Mouse (Mus musculus): ENCODE data around the gene Pik3c2a. TPM values are rescaled to one million over a fixed set of nuclear protein-coding genes. Genes with fewer than 3 reads are reported as not detected.

The Pik3c2a gene
- 38.3 and 41.3 TPM in 2 replicates for polyA plus RNA-seq (2012; ENCODE audit: insufficient read depth, insufficient read length, missing spikeins)

DNA sequence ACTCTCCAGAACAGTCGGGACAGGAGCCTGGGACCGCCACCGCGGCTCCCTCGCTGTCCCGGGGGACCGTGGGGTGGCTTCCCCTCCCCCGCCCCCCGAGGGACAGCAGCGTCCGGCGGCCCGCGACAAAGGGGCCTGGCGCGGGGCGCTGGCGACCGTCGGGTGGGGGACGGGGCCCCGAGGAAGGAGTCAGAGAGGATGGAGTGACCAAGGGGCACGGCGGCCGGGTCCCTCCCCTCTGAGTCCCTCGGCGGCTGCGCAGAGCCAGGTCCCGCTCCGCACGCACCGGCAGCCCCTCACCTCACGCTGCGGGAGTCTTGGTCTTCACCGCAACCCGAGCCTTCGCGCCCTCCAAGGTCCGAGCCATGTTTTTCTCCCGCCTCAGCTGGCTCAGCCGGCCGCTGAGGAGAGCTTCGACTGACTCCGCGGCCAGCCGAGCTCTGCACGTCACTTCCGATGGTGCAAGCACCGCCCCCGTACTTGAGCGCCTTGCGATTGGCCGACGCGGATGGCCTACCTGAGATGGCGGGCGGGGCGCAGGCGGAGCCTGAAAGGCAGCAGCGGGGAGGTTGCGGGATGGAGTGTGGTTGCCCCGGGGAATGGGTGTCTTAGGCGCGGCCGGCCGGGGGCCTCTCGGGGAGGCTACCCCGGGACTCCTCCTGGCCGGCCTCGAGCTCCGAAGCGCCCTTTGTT lies at the start of gene Pik3c2a:
TSS of gene Pik3c2a (minus strand) at position 446 of the 693 bp plus-strand sequence.
- H3K4me3 ChIP-seq (ENCODE audit: insufficient read depth, low read length): peak within 1 kb of the TSS; percentile 99
- peak within 1 kb of the TSS; percentile 74 for H3K27ac ChIP-seq (ENCODE audit: insufficient read depth, low read depth, low read length)
- peaks cover 32% of the 10 kb centered on the region for H3K4me1 ChIP-seq (ENCODE audit: control insufficient read depth, insufficient read depth, low read length)
- no peak for TF ChIP-seq CTCF (IDR thresholded peaks at IDR 0.05; ENCODE audit: low read depth, low read length)
- TF ChIP-seq POLR2A (IDR thresholded peaks at IDR 0.05; ENCODE audit: borderline replicate concordance, low read depth, low read length): no peak

DNA sequence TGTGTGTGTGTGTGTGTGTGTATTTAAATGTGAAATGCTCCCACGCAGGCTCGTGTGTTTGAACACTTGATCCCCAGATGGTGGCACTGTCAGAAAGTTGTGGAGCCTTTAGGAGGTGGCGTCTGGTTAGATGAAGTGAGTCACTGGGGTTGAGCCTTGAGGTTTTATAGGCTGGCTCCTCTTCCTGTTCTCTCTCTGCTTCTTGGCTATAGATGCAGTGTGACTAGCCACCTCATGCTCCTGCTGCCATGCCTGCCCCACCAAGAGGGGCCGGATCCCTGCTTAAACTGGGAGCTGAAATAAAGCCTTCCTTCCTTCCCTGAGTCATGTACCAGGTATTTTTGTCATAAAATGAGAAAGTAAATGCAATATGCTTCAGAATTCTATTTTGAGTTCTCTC lies 47.9 kb upstream of the Pik3c2a start:
- H3K4me1 ChIP-seq (ENCODE audit: control insufficient read depth, insufficient read depth, low read length): peaks cover 40% of the 10 kb centered on the region
- TF ChIP-seq CTCF (IDR thresholded peaks at IDR 0.05; ENCODE audit: low read depth, low read length): no peak
- TF ChIP-seq POLR2A (IDR thresholded peaks at IDR 0.05; ENCODE audit: borderline replicate concordance, low read depth, low read length): no peak
- H3K4me3 ChIP-seq (ENCODE audit: insufficient read depth, low read length): peak overlapping the region; percentile 31
- H3K27ac ChIP-seq (ENCODE audit: insufficient read depth, low read depth, low read length): peak overlapping the region; percentile 47

- Histone ChIP-seq H3K27ac (ENCODE audit: insufficient read depth, low read depth, low read length) (no peak overlapping the region), H3K4me3 (ENCODE audit: insufficient read depth, low read length) (no peak overlapping the region), H3K4me1 (ENCODE audit: control insufficient read depth, insufficient read depth, low read length) (peaks cover 3% of the 10 kb centered on the region)
- no peak for TF ChIP-seq POLR2A (IDR thresholded peaks at IDR 0.05; ENCODE audit: borderline replicate concordance, low read depth, low read length)
- no peak for TF ChIP-seq CTCF (IDR thresholded peaks at IDR 0.05; ENCODE audit: low read depth, low read length)
Measured at GRCm38 (mm10) chr7:116485062-116485601, 41.9 kb upstream of the Pik3c2a start.

- Histone ChIP-seq H3K4me1 (ENCODE audit: control insufficient read depth, insufficient read depth, low read length) (peaks cover 3% of the 10 kb centered on the region), H3K27ac (ENCODE audit: insufficient read depth, low read depth, low read length) (no peak overlapping the region), H3K4me3 (ENCODE audit: insufficient read depth, low read length) (no peak overlapping the region)
- TF ChIP-seq POLR2A (IDR thresholded peaks at IDR 0.05; ENCODE audit: borderline replicate concordance, low read depth, low read length): no peak
- TF ChIP-seq CTCF (IDR thresholded peaks at IDR 0.05; ENCODE audit: low read depth, low read length): no peak
Measured at GRCm38 (mm10) chr7:116484213-116484612, 41.0 kb upstream of the Pik3c2a start.

DNA sequence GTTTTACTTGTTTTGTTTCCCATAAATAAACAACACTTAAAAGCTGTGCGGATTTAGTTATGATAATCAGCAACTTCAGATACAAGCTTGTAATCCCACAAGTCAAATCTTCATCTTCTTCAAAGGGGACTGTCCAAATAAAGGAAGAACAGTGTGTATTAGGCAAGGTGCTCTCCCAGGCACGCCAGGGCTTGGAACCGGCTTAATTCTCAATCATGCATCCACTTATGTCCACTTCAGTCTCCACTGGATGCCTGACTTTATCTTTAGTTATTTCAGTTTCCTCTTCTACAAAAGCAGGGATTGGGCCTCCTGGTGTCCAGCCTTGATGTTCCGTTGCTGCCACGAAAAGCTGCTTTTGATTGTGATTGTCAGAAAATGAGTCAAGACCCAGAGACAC lies 40.5 kb upstream of the Pik3c2a start:
- TF ChIP-seq POLR2A (IDR thresholded peaks at IDR 0.05; ENCODE audit: borderline replicate concordance, low read depth, low read length) (no peak), CTCF (IDR thresholded peaks at IDR 0.05; ENCODE audit: low read depth, low read length) (no peak)
- Histone ChIP-seq H3K4me1 (ENCODE audit: control insufficient read depth, insufficient read depth, low read length) (peaks cover 3% of the 10 kb centered on the region), H3K4me3 (ENCODE audit: insufficient read depth, low read length) (no peak overlapping the region), H3K27ac (ENCODE audit: insufficient read depth, low read depth, low read length) (no peak overlapping the region)

- TF ChIP-seq CTCF (IDR thresholded peaks at IDR 0.05; ENCODE audit: low read depth, low read length): no peak
- TF ChIP-seq POLR2A (IDR thresholded peaks at IDR 0.05; ENCODE audit: borderline replicate concordance, low read depth, low read length): no peak
- no peak overlapping the region for H3K4me3 ChIP-seq (ENCODE audit: insufficient read depth, low read length)
- peaks cover 3% of the 10 kb centered on the region for H3K4me1 ChIP-seq (ENCODE audit: control insufficient read depth, insufficient read depth, low read length)
Measured at GRCm38 (mm10) chr7:116483106-116483505, 39.9 kb upstream of the Pik3c2a start.

DNA sequence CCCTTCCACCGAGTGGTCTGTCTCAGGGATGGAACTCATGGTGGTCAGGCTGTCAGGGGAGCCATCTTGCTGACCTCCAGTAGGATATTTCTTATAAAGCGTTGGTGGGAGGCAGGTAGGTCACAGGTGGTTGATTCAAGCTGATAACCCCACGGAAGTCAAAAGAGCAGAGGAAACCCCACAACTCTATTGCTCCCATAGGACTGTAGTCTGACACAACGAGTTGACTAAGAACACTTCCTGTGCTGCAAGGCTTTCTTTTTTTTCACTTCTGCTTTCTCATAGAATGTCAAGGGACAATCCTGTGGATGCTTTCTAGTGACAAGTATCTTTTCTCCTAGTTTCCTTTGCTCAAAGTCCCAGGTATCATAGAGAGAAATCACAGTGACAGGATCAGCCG lies 33.0 kb upstream of the Pik3c2a start:
- peak overlapping the region; percentile 53 for H3K27ac ChIP-seq (ENCODE audit: insufficient read depth, low read depth, low read length)
- TF ChIP-seq POLR2A (IDR thresholded peaks at IDR 0.05; ENCODE audit: borderline replicate concordance, low read depth, low read length) (no peak), CTCF (IDR thresholded peaks at IDR 0.05; ENCODE audit: low read depth, low read length) (no peak)
- H3K4me3 ChIP-seq (ENCODE audit: insufficient read depth, low read length): peak overlapping the region; percentile 31
- peaks cover 20% of the 10 kb centered on the region for H3K4me1 ChIP-seq (ENCODE audit: control insufficient read depth, insufficient read depth, low read length)

More at GRCm38 (mm10) chr7:116483106-116483505, 39.9 kb upstream of the Pik3c2a start:
- H3K27ac ChIP-seq (ENCODE audit: insufficient read depth, low read depth, low read length): no peak overlapping the region

DNA sequence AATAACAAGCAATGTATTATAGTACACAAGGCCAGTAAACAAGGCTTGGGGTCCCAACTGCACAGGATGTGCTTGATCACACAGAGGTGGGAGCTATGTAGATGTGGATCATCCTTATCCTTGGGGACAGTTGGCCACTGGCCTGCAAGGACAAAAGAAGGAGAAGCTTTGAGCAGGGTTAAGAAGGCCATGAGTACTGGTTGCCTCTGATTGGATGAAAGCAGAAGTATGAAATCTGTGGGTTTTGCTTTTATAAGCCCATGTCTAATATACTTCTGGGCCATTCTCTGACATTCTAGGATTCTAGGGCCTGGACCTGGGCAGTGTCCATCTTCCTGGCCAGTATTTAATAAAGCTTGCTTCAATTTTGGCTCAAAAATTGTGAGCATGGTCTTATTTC lies 32.6 kb upstream of the Pik3c2a start:
- TF ChIP-seq CTCF (IDR thresholded peaks at IDR 0.05; ENCODE audit: low read depth, low read length): no peak
- TF ChIP-seq POLR2A (IDR thresholded peaks at IDR 0.05; ENCODE audit: borderline replicate concordance, low read depth, low read length): no peak
- Histone ChIP-seq H3K4me1 (ENCODE audit: control insufficient read depth, insufficient read depth, low read length) (peaks cover 20% of the 10 kb centered on the region), H3K4me3 (ENCODE audit: insufficient read depth, low read length) (peak overlapping the region; percentile 31), H3K27ac (ENCODE audit: insufficient read depth, low read depth, low read length) (peak overlapping the region; percentile 53)

DNA sequence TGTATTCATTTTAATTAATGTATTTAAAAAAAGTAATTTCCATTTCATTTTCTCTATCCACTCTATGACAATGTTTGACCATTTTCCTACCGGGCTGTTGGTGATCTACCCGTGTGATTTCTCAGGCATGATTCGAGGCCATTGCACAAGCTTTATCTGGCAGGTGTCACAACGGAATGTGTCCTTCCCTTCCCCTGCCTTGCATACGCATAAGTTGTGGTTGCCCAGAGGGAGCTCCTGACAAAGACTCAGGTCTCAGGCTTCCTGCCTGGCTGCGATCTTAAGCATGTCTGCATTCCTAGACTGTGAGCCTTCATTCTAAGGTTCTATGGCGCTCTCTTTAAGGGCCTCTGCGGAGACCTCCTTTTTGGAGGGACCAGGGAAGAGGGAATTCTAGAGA lies 18.9 kb upstream of the Pik3c2a start:
- Histone ChIP-seq H3K4me1 (ENCODE audit: control insufficient read depth, insufficient read depth, low read length) (peaks cover 45% of the 10 kb centered on the region), H3K27ac (ENCODE audit: insufficient read depth, low read depth, low read length) (peak overlapping the region; percentile 65), H3K4me3 (ENCODE audit: insufficient read depth, low read length) (no peak overlapping the region)
- TF ChIP-seq CTCF (IDR thresholded peaks at IDR 0.05; ENCODE audit: low read depth, low read length) (no peak), POLR2A (IDR thresholded peaks at IDR 0.05; ENCODE audit: borderline replicate concordance, low read depth, low read length) (no peak)

DNA sequence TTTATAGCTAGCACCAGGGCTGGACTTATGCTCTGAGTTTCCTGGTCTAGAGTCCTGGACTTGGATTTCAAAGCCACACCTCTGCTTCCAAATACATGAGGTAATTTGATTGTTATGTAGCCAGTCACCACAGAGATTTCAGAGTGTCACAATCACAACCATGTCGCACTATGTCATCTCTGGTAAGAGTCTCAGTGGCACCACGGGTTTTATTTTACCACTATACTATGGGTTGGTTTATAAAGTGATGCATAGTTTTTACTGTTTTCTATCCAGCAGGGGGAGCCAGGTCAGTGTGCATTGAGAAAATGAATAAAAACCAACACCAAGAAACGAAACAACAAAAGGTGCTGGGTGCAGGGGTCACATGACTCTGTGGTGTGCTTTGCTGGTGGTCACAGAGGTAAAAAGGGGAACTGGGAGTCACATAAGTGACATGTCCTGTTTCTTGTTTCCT lies 15.8 kb upstream of the Pik3c2a start:
- no peak for TF ChIP-seq CTCF (IDR thresholded peaks at IDR 0.05; ENCODE audit: low read depth, low read length)
- no peak for TF ChIP-seq POLR2A (IDR thresholded peaks at IDR 0.05; ENCODE audit: borderline replicate concordance, low read depth, low read length)
- peaks cover 52% of the 10 kb centered on the region for H3K4me1 ChIP-seq (ENCODE audit: control insufficient read depth, insufficient read depth, low read length)
- H3K27ac ChIP-seq (ENCODE audit: insufficient read depth, low read depth, low read length): peak overlapping the region; percentile 85
- H3K4me3 ChIP-seq (ENCODE audit: insufficient read depth, low read length): no peak overlapping the region

All from bone marrow macrophage, adult 2 months (primary cell).